Mouse (Mus musculus) layer of hippocampus, adult 11-12 months (tissue): ENCODE measurements around the gene Syt12.

Experiments used
- DNase-seq: peaks from one replicate; pipeline ENCODE4 v3.0.0; 2022; ENCODE audit warnings: low spot score

Gene Syt12

GRCm38 (mm10) chr19:4447445-4447844, 29.8 kb downstream of the Syt12 start:
- DNase-seq = no peak

DNA sequence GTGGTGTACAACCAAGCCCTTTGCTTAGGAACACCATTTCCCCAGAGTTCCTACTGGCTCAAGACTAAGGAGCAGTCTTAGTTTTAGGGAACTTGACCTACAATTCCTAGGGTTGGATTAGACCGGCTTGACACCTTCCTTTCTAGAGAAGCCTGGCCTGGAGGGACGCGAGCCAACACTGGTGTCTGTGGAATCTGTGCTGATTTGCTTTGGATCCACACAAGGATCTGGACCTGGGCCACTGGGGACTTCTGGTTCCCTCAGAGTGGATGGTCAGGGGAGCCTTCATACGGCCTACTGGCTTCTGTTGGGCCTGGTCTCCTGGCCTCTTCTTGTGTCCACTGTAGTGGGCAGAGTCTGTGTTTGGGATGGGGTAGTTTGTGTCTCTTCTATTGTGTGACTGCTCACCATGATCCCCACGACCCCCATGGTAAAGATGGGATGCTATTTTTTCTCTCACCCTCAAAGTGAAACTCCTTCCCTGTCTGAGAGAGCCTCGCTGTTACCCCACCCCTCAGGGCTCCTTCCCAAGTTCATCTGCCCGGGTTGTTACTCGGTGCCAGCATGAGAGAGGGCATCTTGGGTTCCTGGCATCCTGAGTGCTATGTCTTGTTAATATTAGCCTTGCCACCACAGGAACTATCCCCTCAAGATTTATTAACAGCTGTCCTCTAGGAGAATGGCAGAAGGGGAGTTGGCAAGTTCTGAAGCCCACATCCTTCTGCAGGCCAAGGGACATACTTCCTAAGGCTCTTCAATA, 30.4 kb downstream of the Syt12 start:
- no peak for DNase-seq

DNA sequence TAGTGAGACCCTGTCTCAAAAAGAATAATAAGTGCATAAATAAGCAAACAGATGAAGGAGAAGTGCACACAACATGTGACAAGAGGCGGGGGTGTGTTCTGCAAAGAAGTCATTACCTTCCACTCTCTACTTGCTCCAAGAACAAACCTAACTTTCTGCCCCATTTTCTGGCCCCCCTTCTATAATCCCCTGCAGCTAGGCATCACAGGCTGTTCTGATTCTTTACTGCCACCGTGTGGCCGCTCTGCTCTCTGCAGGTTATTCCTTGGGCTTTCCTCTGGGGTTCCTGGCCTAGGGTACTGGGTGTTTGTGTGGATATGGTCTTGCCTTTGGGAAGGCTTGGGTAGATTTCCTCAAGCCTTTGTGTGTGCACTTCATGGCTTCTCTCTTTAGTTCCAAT, 34.8 kb downstream of the Syt12 start:
- DNase-seq = peak; percentile 79

DNA sequence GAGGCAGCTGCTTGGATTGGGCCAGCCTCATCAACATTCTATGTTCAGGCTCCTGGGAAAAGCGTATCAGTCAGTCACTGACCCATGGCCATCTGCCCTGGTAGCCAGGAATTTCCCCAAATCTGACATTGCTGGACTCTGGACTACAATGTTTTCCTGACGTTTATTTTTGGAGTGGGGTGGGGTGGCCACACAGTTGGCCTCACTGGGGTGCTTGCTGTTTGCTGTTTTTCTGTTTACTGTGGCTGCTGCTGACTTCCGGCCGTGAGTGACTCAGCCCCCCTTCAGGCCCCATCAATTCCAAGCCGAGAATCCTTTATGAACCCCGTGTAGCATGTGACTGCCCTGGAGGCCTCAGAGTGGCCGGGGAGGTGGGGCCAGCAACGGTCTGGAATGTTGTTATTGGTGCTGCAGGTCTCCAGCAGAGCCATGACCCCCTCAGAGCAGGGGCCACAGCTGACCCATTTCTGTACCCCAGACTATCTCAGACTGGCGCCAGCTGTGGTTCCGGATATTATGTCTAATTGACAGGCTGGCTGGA, 35.6 kb downstream of the Syt12 start:
- DNase-seq = no peak

DNA sequence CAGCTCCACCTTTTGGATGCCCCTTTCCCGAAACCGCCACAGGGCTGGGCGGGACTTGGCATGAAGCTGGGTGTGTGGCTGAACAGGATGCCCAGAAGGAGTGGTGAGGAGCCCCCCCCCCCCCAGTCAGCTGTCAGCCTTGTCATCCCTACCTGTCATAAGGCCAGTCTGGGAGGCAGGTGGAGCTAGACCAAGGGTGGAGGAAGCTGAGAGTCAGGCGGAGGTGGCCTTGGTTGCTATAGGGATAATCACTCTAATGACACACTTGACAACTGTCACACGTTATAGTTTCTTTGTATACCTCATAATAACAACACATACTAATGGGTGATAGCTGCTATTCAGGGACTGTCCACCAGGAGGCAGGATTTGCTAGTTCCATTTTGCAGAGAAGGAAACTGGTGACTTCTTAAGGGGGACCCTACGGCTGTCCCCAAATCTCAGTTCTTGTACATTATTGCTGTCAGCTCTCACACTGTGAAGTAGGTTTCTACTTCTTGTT, 36.1 kb downstream of the Syt12 start:
- DNase-seq = peak; percentile 49

- DNase-seq = no peak
Observed at GRCm38 (mm10) chr19:4440222-4440621, 37.0 kb downstream of the Syt12 start.

DNA sequence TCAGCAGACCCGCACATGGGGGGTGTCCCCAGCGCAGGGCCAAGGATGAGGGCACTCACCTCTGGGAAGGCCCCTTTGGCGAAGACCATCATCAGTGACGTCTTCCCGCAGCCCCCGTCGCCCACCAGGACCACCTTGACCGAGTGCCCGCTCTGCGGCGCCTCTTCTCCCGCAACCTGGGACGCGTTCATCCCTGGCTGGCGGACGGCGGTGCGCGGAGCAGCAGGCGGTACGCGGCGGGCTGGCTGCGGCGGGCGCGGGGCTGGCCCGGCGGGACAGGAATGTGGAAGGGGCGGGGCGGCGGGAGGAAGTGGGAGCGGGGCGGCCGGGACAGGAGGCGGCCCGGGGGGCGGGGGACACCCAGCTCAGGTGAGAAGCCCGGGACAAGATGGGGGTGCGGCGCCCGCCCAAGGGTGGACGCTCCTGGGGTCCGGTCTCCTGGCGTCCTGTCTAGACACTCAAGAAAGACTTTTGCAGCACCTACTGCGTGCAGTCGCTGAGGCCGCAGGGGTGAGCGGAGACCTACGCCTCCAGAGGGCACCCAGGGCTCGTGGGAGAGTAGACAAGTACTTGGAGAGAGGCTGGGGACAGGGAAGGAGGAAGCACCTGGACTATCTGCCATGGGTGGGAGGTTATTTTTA, 38.0 kb downstream of the Syt12 start, which contains the start of gene Rhod:
Rhod (minus strand) TSS at position 272 of the 641 bp plus-strand sequence.
- DNase-seq = no peak

- DNase-seq = no peak
Observed at GRCm38 (mm10) chr19:4438791-4439160, 38.5 kb downstream of the Syt12 start.

DNA sequence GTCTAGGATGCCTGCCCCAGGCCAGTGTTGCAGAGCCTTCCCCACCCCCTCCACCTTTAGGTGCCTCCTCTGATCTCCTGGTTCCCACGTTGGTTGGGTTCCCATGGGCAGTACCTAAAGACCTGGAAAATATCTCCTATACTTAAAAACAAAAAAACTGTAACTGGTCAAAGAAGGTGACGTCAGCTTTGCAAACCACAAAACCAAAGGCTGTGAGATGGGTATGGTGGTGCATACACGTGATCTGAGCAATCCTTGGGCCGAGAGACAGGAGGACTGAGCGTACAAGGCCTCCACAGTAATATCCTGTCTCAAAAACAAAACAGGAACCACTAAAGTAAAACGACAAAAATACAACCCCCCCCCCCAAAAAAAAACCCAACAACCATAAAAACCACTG, 39.4 kb downstream of the Syt12 start:
- no peak for DNase-seq

DNA sequence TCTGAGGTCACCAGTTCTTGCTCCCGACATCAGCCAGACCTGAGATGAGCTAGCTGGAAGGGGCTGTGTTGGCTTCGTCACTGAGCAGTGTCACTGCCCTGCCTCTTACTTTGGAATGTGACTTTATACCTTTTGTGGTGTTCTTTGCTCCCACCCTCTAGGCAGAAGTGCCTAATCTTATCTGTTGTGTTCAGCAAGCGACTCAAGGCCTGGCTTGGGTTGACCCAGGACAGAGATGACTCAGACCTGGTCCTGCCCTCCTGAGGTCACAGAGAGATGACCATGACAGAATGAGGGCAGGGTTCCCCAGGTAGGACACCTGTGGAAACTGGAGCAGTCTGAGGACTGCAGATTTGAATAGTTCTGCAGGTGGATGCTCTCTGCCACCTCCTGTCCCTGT, 41.0 kb downstream of the Syt12 start:
- DNase-seq = no peak

- DNase-seq = no peak
Observed at GRCm38 (mm10) chr19:4434999-4435398, 42.2 kb downstream of the Syt12 start.

DNA sequence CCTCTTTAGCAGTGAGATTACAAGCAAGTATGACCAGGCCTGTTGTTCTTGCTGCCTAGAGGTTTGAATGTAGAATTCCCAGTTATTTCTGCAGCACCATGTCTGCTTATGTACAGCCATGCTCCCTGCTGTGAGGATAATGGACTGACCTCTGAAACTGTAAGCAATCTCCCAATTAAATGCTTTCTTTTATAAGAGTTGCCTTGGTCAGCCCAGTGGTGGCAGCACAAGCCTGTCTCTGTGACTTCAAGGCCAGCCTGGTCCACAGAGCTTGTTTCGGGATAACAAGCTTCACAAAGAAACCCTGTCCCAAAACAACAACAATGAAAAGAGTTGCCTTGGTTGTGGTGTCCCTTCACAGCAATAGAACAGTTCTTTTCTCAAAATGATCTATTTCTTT, 43.5 kb downstream of the Syt12 start:
- DNase-seq = no peak

- DNase-seq = no peak
Observed at GRCm38 (mm10) chr19:4430091-4430620, 47.1 kb downstream of the Syt12 start.

DNA sequence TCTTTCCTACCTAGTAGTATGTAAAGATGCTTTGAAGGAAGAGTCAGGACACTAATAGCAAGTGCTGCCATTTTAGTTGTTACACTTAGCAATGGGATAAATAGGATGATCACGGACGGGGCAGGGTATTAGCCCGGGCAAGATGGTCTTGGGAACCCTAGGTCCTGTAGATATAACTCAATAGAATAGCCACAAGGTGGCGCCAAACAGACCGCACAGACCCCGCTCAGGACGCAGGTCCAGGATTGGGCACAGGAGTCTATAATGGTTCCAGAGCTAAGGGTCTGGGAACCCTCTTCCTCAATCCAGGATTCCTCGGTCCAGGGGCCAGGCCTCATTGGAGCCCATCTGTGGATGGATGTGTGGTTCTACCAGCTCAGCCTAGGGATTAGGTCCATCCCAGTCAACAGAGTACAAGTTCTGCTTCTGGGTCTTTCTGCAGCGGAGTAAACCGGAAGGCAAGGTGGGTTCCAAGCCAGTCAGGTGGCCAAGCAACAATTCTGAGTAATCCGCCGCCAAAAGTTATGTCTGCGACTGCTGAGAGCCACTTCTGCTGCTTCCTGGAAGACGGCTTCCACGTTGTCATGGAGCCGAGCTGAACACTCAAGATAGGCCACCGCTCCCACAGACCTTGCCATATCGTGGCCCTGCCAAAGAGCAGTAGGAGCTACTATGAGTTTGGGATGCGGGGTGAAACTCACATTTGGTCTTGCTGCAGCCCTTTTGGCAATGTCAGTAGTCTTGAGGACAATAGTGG, 51.5 kb downstream of the Syt12 start:
- DNase-seq = no peak

DNA sequence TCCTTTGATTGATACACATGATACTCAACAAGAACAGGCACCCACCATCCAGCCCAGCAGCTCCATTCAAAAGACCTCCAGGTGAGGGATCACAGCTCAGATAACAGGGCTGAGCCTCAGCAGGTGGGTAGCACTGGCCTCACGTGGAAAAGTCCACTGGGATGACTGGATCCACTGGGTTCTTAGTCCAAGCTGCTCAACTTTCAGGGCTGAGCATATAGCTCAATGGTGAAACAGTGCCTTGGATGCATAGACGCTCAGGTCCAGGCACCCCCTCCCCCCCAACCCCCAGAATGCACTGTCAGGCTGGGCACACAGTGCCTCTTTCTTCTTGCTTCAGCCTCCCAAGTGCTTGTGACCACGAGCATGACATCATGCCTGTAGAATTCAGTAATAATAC, 54.2 kb downstream of the Syt12 start:
- no peak for DNase-seq

DNA sequence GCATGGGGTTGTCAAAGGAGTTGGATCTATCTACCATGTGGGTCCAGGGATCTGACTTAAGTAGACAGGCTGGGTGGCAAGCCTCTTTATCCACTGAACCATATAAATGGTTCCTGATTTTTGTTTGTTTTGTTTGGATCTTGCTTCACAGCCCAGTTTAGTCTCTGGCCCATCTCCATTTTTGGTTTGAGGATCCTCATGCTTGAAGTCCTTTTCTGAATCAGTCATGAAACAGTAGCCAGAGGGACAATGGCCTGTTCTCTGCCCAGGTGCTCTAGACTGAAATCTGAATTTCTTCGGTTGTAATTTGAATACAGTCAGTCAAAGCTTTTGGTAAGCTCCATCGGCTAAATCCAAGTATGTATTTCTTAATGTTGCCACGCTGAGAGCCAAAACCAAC, 54.7 kb downstream of the Syt12 start:
- DNase-seq = no peak

- DNase-seq = no peak
Observed at GRCm38 (mm10) chr19:4420153-4420910, 56.9 kb downstream of the Syt12 start.

DNA sequence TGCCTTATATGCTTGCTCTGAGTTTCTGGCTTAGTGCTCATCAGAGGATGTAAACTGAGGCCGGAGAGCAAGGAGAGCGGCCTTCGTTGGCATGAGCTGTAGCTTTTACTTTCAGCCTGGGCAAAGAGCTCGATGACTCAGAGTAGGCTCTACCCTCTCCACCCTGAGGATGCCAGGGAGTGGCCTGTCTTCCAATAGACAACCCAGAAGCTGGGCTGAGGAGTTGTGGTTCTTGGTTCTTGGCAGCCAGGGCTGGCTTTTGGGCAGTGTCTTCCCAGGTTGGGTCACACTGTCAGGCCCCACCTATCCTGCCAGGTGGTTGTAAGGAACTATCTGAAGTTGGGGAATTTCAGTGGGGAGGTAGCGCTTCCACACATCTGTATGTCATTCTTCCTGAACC, 57.5 kb downstream of the Syt12 start:
- DNase-seq = no peak

- no peak for DNase-seq
Observed at GRCm38 (mm10) chr19:4417713-4418112, 59.5 kb downstream of the Syt12 start.

GRCm38 (mm10) chr19:4417183-4417582, 60.1 kb downstream of the Syt12 start:
- DNase-seq = peak; percentile 78

GRCm38 (mm10) chr19:4414631-4415030, 62.6 kb downstream of the Syt12 start:
- DNase-seq = no peak

- no peak for DNase-seq
Observed at GRCm38 (mm10) chr19:4409062-4409461, 68.2 kb downstream of the Syt12 start.
